In genomic region chr1:62244191-62244984, GRCm38 (mm10) we compare ENCODE assay signal across 9 mouse cellular contexts.
DNase-seq lines count a peak whose midpoint lies in the region; ATAC-seq lines count a peak whose summit lies in the region.
"Had no signal": no experiment of that assay in that cellular context is flagged by ENCODE, and none has a peak within 500 bp of the region (broad histone marks: within the 10 kb centered on the region; RNA-seq: fewer than 3 reads in every experiment).

No protein-coding gene starts in this region.

- no peaks in the 10 kb centered on the region for H3K27me3 ChIP-seq in midbrain, embryonic 13.5 days
- H3K27me3 ChIP-seq in midbrain, embryonic 10.5 days (ENCODE audit: low read depth, poor library complexity, severe bottlenecking): no peaks in the 10 kb centered on the region
- H3K27me3 ChIP-seq: liver, embryonic 15.5 days had no signal

- intact Hi-C loops in gastrocnemius, postnatal 14 days (cut with DNase I; ENCODE audit: low total_unique reads): no loop called here
- intact Hi-C loops in heart, postnatal 10 days (cut with DNase I): no loop called here

- H3K9ac ChIP-seq in midbrain, embryonic 13.5 days (replicated peaks): no peak overlapping the region
- H3K9ac ChIP-seq: liver, embryonic 15.5 days had no signal

- 46% methylated on average over 12 of the region's 12 CpGs for WGBS in midbrain, embryonic 13.5 days
- WGBS in midbrain, embryonic 10.5 days: 77% methylated on average over 12 of the region's 12 CpGs

- peak; percentile 5 for DNase-seq in gastrocnemius, postnatal 14 days
- no peak for DNase-seq in gastrocnemius, postnatal 25 days
- no peak for DNase-seq in midbrain, embryonic 10.5 days (ENCODE audit: low spot score)
- peak; percentile 21 to 29 for DNase-seq in heart, postnatal 10 days
- no peak for DNase-seq in adipocyte (ENCODE audit: low spot score)
- no peak for DNase-seq in layer of hippocampus, postnatal 25 days (ENCODE audit: extremely low spot score in 1 of 2, low spot score in 1 of 2)

- no peak overlapping the region for H3K4me3 ChIP-seq in midbrain, embryonic 13.5 days (replicated peaks)
- no peak overlapping the region for H3K4me3 ChIP-seq in midbrain, embryonic 10.5 days
- H3K4me3 ChIP-seq: liver, embryonic 15.5 days had no signal

- 0 out of 2 replicates have a peak overlapping the region, but pooled peaks have one; percentile 19 for H3K27ac ChIP-seq in midbrain, embryonic 13.5 days
- no peak overlapping the region for H3K27ac ChIP-seq in midbrain, embryonic 10.5 days (replicated peaks)
- H3K27ac ChIP-seq: liver, embryonic 15.5 days had no signal

- no peak for ATAC-seq in midbrain, embryonic 13.5 days
- peak; percentile 50 for ATAC-seq in megakaryocyte progenitor cell, adult 5-6 weeks (replicated peaks; ENCODE audit: poor library complexity)

- H3K9me3 ChIP-seq in midbrain, embryonic 13.5 days: no peaks in the 10 kb centered on the region
- H3K9me3 ChIP-seq in midbrain, embryonic 10.5 days (replicated peaks): no peaks in the 10 kb centered on the region
- H3K9me3 ChIP-seq: liver, embryonic 15.5 days had no signal

- no peaks in the 10 kb centered on the region for H3K36me3 ChIP-seq in midbrain, embryonic 13.5 days
- H3K36me3 ChIP-seq in midbrain, embryonic 10.5 days: no peaks in the 10 kb centered on the region
- H3K36me3 ChIP-seq: liver, embryonic 15.5 days had no signal

- H3K4me2 ChIP-seq in midbrain, embryonic 13.5 days (replicated peaks): no peak overlapping the region
- H3K4me2 ChIP-seq: liver, embryonic 15.5 days had no signal

- 0 out of 2 replicates have a peak, but pooled peaks cover 6% of the 10 kb centered on the region for H3K4me1 ChIP-seq in midbrain, embryonic 13.5 days (replicated peaks)
- 0 out of 2 replicates have a peak, but pooled peaks cover 4% of the 10 kb centered on the region for H3K4me1 ChIP-seq in midbrain, embryonic 10.5 days
- H3K4me1 ChIP-seq: liver, embryonic 15.5 days had no signal

Comparison
In these comparisons a context has a peak if more than half of its experiments do, and no peak if none do; other contexts are left out.
1. DNase-seq: peak in gastrocnemius, postnatal 14 days (single experiment) and heart, postnatal 10 days (2 of 2); none in gastrocnemius, postnatal 25 days (single experiment), midbrain, embryonic 10.5 days (single experiment), adipocyte (single experiment) and layer of hippocampus, postnatal 25 days (0 of 2).